Mouse (Mus musculus): ENCODE measurements around the gene Aoc2. TPM values are rescaled to one million over a fixed set of nuclear protein-coding genes. Genes with fewer than 3 reads are reported as not detected.
A peak's percentile ranks its signal among the peaks of the same experiment; 100 is the strongest.
"Not testable (repeated sequence)": the region's sequence is repeated elsewhere in the genome, so short reads cannot be mapped to it uniquely, and the experiment has no call there.

Gene Aoc2
- polyA plus RNA-seq, 1 experiment from 2014 or later = 1.4 TPM

DNA sequence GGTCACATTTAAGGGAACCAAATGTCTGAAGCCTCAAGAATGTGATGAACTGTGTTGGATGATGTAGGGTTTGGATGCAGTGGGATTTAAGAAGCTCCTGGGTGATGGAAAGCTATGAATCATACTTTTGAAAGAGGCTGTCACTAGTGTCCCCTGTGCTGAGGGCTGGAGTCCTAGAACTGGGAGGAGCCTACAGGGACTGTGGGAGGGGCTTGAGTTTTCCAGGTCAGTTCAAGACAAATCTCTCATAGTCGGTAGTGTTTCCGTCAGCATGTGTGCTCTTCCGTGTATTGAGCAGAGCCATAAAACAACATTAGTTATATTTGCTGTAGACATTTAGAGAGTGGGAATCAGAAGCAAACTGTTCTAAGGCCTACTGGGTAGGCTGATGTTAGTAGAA lies 2.4 kb downstream of the Aoc2 start:
- no peak overlapping the region for H3K27ac ChIP-seq (ENCODE audit: low read depth, low read length)
- no peak overlapping the region for H3K4me3 ChIP-seq (ENCODE audit: low read depth, low read length)
- no peaks in the 10 kb centered on the region for H3K4me1 ChIP-seq (ENCODE audit: control insufficient read depth, insufficient read depth, low read length)
- H3K4me2 ChIP-seq = no peak overlapping the region
- H3K27me3 ChIP-seq (ENCODE audit: control insufficient read depth, insufficient read depth, low read length) = no peaks in the 10 kb centered on the region
- WGBS = 63% methylated on average over 3 of the region's 3 CpGs
- peaks cover 11% of the 10 kb centered on the region for H3K36me3 ChIP-seq (ENCODE audit: control insufficient read depth, insufficient read depth, low read length)
- DNase-seq (ENCODE audit: low spot score, missing footprints) (no peak), ATAC-seq (ENCODE audit: low FRiP score) (no peak)
- H3K9me3 ChIP-seq (ENCODE audit: control insufficient read depth, low read length) = no peaks in the 10 kb centered on the region
- no peak overlapping the region for H3K9ac ChIP-seq (ENCODE audit: low read length)

- 91% methylated on average over 6 of the region's 6 CpGs for WGBS
- no peak overlapping the region for H3K4me3 ChIP-seq (ENCODE audit: low read depth, low read length)
- H3K9me3 ChIP-seq (ENCODE audit: control insufficient read depth, low read length) = no peaks in the 10 kb centered on the region
- ATAC-seq (ENCODE audit: low FRiP score) (no peak), DNase-seq (ENCODE audit: low spot score, missing footprints) (no peak)
- H3K9ac ChIP-seq (ENCODE audit: low read length) = no peak overlapping the region
- no peaks in the 10 kb centered on the region for H3K4me1 ChIP-seq (ENCODE audit: control insufficient read depth, insufficient read depth, low read length)
- H3K36me3 ChIP-seq (ENCODE audit: control insufficient read depth, insufficient read depth, low read length) = peaks cover 7% of the 10 kb centered on the region
- H3K27me3 ChIP-seq (ENCODE audit: control insufficient read depth, insufficient read depth, low read length) = no peaks in the 10 kb centered on the region
- no peak overlapping the region for H3K4me2 ChIP-seq
- H3K27ac ChIP-seq (ENCODE audit: low read depth, low read length) = no peak overlapping the region
Measured at GRCm38 (mm10) chr11:101328941-101329635, 4.2 kb downstream of the Aoc2 start.

- H3K27ac ChIP-seq (ENCODE audit: low read depth, low read length) = no peak within 1 kb of the TSS
- H3K9ac ChIP-seq (ENCODE audit: low read length) = no peak within 1 kb of the TSS
- no peak within 1 kb of the TSS for H3K4me3 ChIP-seq (ENCODE audit: low read depth, low read length)
- no peaks in the 10 kb centered on the region for H3K27me3 ChIP-seq (ENCODE audit: control insufficient read depth, insufficient read depth, low read length)
- H3K36me3 ChIP-seq (ENCODE audit: control insufficient read depth, insufficient read depth, low read length) = peaks cover 4% of the 10 kb centered on the region
- no peak for ATAC-seq (ENCODE audit: low FRiP score)
- DNase-seq (ENCODE audit: low spot score, missing footprints) = no peak
- H3K4me1 ChIP-seq (ENCODE audit: control insufficient read depth, insufficient read depth, low read length) = peaks cover 5% of the 10 kb centered on the region
- no peak within 1 kb of the TSS for H3K4me2 ChIP-seq
- no peaks in the 10 kb centered on the region for H3K9me3 ChIP-seq (ENCODE audit: control insufficient read depth, low read length)
- WGBS = 74% methylated on average over 7 of the region's 7 CpGs
Measured at GRCm38 (mm10) chr11:101330371-101330924, 5.6 kb downstream of the Aoc2 start, which contains the start of gene Aoc3. Aoc3 (plus strand) TSS chr11:101330605.

- H3K4me3 ChIP-seq (ENCODE audit: low read depth, low read length); H3K4me2 ChIP-seq; DNase-seq (ENCODE audit: low spot score, missing footprints); H3K27ac ChIP-seq (ENCODE audit: low read depth, low read length); H3K36me3 ChIP-seq (ENCODE audit: control insufficient read depth, insufficient read depth, low read length); ATAC-seq (ENCODE audit: low FRiP score); H3K27me3 ChIP-seq (ENCODE audit: control insufficient read depth, insufficient read depth, low read length); H3K9ac ChIP-seq (ENCODE audit: low read length); H3K9me3 ChIP-seq (ENCODE audit: control insufficient read depth, low read length); H3K4me1 ChIP-seq (ENCODE audit: control insufficient read depth, insufficient read depth, low read length): not testable (repeated sequence)
- WGBS = 87% methylated on average over 6 of the region's 6 CpGs
Measured at GRCm38 (mm10) chr11:101330961-101331360, 6.1 kb downstream of the Aoc2 start.

GRCm38 (mm10) chr11:101332537-101332936 lies 7.7 kb downstream of the Aoc2 start:
- H3K27ac ChIP-seq (ENCODE audit: low read depth, low read length) = no peak overlapping the region
- H3K9me3 ChIP-seq (ENCODE audit: control insufficient read depth, low read length) = no peaks in the 10 kb centered on the region
- no peak overlapping the region for H3K4me2 ChIP-seq
- H3K27me3 ChIP-seq (ENCODE audit: control insufficient read depth, insufficient read depth, low read length) = no peaks in the 10 kb centered on the region
- H3K9ac ChIP-seq (ENCODE audit: low read length) = no peak overlapping the region
- DNase-seq (ENCODE audit: low spot score, missing footprints) (no peak), ATAC-seq (ENCODE audit: low FRiP score) (no peak)
- no peak overlapping the region for H3K4me3 ChIP-seq (ENCODE audit: low read depth, low read length)
- H3K36me3 ChIP-seq (ENCODE audit: control insufficient read depth, insufficient read depth, low read length) = no peaks in the 10 kb centered on the region
- WGBS = 87% methylated on average over 3 of the region's 3 CpGs
- H3K4me1 ChIP-seq (ENCODE audit: control insufficient read depth, insufficient read depth, low read length) = peaks cover 7% of the 10 kb centered on the region

DNA sequence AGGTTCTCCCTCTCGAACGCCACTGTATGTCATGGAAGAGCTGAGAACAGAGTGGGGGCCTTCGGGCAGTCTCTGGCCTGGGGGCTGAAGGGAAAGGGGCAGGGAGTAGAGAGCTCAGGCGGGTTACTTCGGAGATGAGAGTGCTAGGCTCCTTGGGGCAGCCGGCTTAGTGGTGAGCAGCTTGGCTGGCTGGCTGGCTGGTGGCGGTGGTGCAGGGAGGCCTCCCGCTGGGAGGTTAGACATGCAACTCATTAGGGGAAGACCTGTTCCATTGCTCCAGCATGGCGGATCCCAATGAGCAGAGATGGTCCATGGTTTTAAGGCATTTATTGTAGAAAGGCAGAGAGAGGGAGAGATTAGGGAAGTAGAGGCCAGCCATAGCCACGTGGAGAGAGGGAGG lies 9.2 kb downstream of the Aoc2 start:
- Histone ChIP-seq H3K4me1 (ENCODE audit: control insufficient read depth, insufficient read depth, low read length) (peaks cover 13% of the 10 kb centered on the region), H3K4me2 (no peak overlapping the region), H3K27ac (ENCODE audit: low read depth, low read length) (no peak overlapping the region), H3K4me3 (ENCODE audit: low read depth, low read length) (no peak overlapping the region), H3K27me3 (ENCODE audit: control insufficient read depth, insufficient read depth, low read length) (no peaks in the 10 kb centered on the region), H3K9ac (ENCODE audit: low read length) (0 out of 2 replicates have a peak overlapping the region, but pooled peaks have one; percentile 20), H3K36me3 (ENCODE audit: control insufficient read depth, insufficient read depth, low read length) (no peaks in the 10 kb centered on the region), H3K9me3 (ENCODE audit: control insufficient read depth, low read length) (no peaks in the 10 kb centered on the region)
- 17% methylated on average over 10 of the region's 10 CpGs for WGBS
- peak; percentile 81 for DNase-seq (ENCODE audit: low spot score, missing footprints)
- no peak for ATAC-seq (ENCODE audit: low FRiP score)

GRCm38 (mm10) chr11:101334516-101334915 lies 9.7 kb downstream of the Aoc2 start:
- H3K9ac ChIP-seq (ENCODE audit: low read length) = no peak overlapping the region; the same call in 1 of the 2 replicates
- WGBS = 3% methylated on average over 6 of the region's 6 CpGs
- no peak overlapping the region for H3K27ac ChIP-seq (ENCODE audit: low read depth, low read length)

DNA sequence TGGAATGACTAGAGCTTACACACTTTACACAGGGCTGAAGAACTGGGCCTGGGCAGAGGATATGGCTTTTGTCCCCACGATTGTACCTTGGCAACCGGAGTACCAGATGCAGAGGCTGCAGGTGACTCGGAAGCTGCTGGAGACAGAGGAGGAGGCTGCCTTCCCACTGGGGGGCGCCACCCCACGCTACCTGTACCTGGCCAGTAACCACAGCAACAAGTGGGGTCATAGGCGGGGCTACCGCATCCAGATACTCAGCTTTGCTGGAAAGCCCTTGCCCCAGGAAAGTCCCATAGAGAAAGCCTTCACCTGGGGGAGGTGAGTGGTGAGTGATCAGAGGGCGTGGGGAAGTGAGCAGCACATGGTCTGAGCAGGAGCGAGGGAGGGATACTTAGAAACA lies 10.8 kb downstream of the Aoc2 start:
- Histone ChIP-seq H3K36me3 (ENCODE audit: control insufficient read depth, insufficient read depth, low read length) (no peaks in the 10 kb centered on the region), H3K4me3 (ENCODE audit: low read depth, low read length) (no peak overlapping the region), H3K27me3 (ENCODE audit: control insufficient read depth, insufficient read depth, low read length) (no peaks in the 10 kb centered on the region), H3K4me2 (no peak overlapping the region), H3K9ac (ENCODE audit: low read length) (no peak overlapping the region), H3K9me3 (ENCODE audit: control insufficient read depth, low read length) (no peaks in the 10 kb centered on the region), H3K27ac (ENCODE audit: low read depth, low read length) (no peak overlapping the region), H3K4me1 (ENCODE audit: control insufficient read depth, insufficient read depth, low read length) (peaks cover 13% of the 10 kb centered on the region)
- peak; percentile 62 for DNase-seq (ENCODE audit: low spot score, missing footprints)
- no peak for ATAC-seq (ENCODE audit: low FRiP score)
- WGBS = 76% methylated on average over 9 of the region's 9 CpGs

More at GRCm38 (mm10) chr11:101334516-101334915, 9.7 kb downstream of the Aoc2 start:
- Histone ChIP-seq H3K4me3 (ENCODE audit: low read depth, low read length) (no peak overlapping the region), H3K27me3 (ENCODE audit: control insufficient read depth, insufficient read depth, low read length) (no peaks in the 10 kb centered on the region), H3K9me3 (ENCODE audit: control insufficient read depth, low read length) (no peaks in the 10 kb centered on the region), H3K4me2 (no peak overlapping the region), H3K4me1 (ENCODE audit: control insufficient read depth, insufficient read depth, low read length) (peaks cover 13% of the 10 kb centered on the region), H3K36me3 (ENCODE audit: control insufficient read depth, insufficient read depth, low read length) (no peaks in the 10 kb centered on the region)
- no peak for ATAC-seq (ENCODE audit: low FRiP score)
- peak; percentile 90 for DNase-seq (ENCODE audit: low spot score, missing footprints)

DNA sequence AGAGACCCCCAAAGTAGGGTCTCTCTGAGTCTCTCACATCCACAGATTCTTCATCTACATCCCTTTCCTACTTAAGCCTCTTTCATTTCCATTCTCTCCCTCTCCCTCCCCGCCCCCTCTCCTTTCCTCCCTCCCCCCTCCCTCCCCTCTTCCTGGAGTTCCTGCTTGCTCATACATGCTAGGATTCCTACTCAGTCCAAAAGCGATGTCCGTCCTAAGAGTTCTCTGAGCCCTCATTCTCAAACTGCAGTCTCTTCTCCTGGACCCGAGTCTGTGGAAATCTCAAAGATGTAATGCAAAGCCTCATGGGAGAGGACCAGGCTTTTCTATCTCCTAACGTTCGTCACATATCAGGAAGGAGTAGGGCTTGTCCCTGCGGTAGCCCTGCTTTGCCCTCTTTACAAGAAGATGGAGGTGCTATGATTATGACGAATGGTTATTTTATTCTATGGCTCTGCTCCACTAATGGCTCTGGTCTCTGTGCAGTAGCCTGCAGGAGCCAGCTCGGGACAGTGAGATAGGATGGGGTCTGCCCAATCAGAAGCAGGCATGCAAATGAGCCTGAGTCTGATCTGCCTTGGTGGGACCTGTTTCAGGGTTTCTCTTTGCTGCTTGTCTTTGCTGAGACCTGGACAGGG lies 13.4 kb downstream of the Aoc2 start:
- H3K27ac ChIP-seq (ENCODE audit: low read depth, low read length) = peak overlapping the region; percentile 49; the same call in 1 of the 2 replicates
- DNase-seq (ENCODE audit: low spot score, missing footprints) = peak; percentile 93
- WGBS = 5% methylated on average over 9 of the region's 9 CpGs
- H3K4me1 ChIP-seq (ENCODE audit: control insufficient read depth, insufficient read depth, low read length) = peaks cover 13% of the 10 kb centered on the region
- H3K9ac ChIP-seq (ENCODE audit: low read length) = peak overlapping the region; percentile 46
- peak overlapping the region; percentile 64 for H3K4me2 ChIP-seq
- ATAC-seq (ENCODE audit: low FRiP score) = peak; percentile 90
- H3K9me3 ChIP-seq (ENCODE audit: control insufficient read depth, low read length) = no peaks in the 10 kb centered on the region
- H3K4me3 ChIP-seq (ENCODE audit: low read depth, low read length) = peak overlapping the region; percentile 32
- no peaks in the 10 kb centered on the region for H3K36me3 ChIP-seq (ENCODE audit: control insufficient read depth, insufficient read depth, low read length)
- H3K27me3 ChIP-seq (ENCODE audit: control insufficient read depth, insufficient read depth, low read length) = no peaks in the 10 kb centered on the region
